Mouse (Mus musculus): ENCODE data around the gene Kif21a.

Kif21a gene

DNA sequence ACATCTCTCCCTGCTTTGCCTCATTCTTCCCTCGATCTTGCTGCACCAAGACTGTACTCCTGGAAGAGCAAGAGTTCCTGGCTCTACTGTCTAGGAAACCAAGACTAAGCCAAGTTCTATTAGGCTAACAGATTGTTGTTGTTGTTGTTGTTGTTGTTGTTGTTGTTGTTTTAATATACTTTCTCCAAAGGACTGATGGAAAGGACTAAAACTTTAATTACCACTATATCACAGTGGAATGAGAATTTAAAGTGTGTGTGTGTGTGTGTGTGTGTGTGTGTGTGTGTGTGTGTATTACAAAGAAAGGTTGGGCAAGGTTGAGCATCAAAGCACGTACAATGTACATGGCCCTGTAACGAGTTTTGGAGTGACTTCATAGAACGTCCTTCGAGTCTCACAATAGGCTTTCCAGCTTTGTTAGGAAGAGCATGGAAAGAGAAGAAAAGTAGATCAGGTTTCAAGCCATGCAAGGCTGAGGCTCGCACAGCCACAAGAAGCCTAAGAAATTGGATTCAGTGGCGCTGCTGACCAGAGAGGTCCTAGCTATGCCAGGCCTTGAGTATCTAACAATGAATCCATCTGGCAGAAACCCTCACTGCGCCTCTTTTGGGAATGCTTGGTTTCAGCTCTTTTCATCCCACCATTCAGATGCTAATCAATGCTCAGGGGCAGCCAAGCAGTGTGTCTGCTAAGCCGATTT is 31.4 kb downstream of the Kif21a start:
- DNase-seq (ENCODE audit: low spot score), result peak; percentile 34

DNA sequence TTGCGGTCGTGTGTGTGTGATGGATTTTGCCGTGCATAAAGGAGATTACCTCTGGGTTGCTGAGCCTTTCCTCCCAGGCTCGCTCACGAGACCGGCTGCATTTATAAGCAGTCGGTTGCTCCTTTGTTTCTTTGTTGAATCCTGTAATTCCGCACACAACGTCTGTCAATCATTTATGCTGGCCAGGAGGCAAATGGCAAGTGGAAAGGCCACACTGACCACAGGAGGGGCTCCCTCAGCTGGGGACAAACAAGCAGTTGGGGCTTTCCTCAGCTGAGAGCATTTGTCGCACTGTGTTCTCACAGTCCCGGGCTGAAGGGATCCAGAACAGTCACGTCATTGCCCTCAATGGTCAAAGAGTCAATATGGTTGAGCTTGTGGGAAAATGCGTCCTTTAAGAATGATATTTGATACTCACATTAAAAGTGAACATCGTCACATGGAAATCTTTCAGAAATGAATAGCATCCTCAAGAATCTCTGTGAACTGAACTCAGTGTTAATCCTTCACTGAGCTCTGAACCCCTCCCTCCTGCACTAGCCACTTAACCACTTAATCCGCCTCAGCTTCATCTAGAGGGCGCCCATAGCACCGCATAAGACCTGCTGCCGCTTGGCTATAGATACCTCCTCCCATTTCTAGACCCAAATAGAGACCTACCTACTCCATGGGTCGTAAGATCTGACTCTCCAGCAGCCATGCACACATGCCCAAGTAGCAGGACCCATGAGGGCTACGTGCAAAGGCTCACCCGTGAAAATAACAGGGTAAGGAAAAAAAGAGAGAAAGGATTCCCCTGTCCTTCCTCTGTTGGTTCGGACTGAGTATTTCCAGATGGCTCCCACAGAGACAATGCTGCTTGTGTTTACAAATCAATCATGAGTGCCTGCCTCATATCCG is 32.2 kb downstream of the Kif21a start:
- no peak for DNase-seq (ENCODE audit: low spot score)

DNA sequence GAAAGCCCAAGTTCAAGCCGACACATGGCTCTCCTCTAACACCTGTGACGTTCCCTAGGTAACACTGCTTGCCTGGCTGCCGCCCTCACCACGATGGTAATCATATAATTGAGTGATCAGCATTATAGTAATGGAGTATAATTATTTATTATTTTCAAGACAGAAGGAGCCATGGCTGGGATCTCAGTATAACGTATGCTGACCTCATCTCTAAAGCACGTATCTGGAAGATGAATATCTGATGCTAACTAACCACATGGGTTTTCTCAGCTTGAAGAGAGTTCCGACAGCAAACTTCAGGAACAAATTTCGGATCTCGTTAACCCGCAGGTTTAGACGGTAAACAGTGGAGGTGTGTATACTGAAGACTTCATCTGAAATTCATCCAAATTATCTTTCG is 33.4 kb downstream of the Kif21a start:
- DNase-seq (ENCODE audit: low spot score), result no peak

DNA sequence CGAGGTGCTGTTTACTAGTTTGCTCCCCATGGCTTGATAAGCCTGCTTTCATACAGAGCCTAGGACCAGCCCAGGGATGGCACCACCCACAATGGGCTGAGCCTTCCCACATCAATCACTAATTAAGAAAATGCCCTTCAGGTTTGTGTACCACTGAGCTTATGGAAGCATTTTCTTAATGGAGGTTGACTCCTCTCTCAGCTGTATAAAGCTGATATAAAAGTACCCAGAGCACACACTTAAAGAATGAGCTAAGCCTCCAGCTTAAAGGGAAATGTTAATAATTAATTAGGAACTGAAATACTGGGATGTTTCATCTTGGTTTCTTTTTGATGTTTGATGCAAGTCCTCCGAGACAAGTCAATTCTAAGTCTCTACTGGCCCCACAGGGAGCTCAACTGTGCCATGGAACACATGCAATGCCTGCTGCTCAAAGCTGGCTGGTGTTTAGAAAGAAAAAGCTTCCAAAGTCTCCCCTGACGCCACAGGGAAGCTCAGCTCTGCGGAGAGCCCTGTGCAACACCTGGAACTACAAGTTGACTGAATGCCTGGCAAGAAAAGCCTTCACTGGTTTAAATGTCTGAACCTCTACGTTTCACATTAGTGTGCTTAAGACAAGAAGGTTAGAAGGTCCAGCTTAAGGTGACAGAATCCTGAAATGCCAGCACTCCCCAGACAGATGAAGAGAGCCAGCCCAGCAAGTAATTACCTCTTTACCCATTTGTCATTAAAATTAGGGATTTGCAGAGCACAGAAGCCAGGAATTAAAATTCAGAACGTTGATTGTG is 36.8 kb downstream of the Kif21a start:
- no peak for DNase-seq (ENCODE audit: low spot score)

DNA sequence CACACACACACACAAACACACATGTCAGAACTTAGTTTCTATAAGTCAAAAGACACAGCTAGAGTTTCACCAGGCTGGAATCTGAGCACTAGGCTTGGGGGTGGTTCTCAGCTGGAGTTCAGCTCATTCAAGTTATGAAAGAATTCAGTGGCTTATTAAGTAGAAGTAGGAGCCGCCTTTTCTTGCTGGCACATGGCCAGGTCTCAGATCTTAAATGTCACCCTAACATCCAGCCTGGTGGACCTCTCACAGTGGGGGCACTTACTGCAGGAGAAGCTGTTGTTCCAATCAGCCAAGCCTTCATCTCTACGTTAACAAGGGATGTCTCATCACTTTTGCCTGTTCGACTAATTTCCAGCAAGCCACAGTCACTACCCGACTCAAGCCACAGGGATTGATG is 39.5 kb downstream of the Kif21a start:
- DNase-seq (ENCODE audit: low spot score), result no peak

DNA sequence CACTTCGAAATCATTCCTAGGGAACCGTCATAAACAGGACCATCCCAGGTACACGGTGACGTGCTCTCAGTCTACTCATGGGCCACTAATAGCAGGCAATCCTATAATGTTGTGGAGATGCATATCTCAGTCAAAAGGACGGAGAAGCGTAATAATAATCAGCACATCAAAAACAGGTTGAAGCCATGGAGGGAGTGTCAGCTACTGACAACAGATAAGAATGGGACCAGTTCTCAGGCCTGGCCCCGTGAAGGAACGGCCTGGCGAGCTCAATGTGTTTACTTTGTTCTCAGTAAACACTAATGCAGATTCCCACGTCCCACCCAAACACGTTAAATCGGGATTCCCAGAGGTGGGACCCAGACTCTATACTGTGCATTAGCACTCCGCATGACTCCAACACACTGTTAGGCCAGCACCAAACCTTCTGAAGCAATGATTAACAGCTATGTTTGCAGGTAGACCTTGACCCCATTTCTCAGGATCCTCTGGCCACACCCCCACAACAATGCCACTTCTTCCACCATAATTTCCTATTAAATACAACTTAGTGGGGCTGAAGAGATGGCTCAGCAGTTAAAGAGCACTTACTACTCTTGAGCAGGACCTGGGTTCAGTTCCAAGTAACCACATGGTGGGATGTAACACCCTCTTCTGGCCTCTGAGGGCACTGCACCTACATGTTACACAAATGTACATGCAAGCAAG is 42.5 kb downstream of the Kif21a start:
- DNase-seq (ENCODE audit: low spot score), result no peak

DNA sequence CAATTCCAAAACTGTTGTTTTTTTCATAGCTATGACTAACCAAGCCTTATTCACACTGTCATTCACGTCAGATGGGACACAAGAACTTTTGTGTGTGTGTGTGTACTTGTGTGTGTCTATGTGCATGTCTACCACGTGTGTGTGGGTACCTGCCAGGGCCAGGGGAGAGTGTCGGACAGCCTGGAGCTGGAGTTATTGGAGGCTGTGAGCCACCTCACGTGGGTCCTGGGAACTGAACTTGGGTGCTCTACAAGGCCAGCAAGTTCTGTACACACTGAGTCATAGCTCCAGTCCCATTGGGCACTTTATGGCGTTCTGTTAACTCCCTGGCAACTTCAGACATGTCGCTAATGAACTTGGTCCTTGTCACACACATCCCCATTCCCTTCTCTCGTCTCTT is 45.0 kb downstream of the Kif21a start:
- no peak for DNase-seq (ENCODE audit: low spot score)

DNA sequence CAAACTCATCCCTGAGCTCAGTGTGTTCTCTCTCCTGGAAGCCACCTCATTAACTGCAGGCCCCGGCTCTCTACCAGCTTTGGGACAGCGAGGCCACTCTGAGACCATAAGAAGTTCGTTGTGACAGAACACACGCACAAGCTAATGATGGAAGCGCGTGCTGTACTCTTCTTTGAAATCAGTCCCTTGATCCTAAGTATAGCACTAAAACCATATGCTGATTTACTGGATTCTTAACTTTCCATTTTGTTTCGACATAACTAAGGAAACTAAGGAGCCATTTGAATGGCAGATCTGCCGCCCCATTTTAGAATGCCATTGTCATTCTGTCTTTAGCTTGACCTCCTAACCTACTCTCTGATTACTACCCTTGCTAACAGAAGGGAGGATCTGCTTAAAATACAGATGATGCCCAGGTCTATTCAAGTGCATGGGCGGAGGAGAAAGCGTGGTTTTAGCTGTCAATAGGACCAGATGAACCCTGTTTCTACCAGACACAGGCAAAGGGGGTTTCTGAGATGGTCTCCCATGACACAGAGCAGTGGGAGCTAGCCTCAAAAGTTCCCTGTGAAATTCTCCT is 48.6 kb downstream of the Kif21a start:
- no peak for DNase-seq (ENCODE audit: low spot score)

DNA sequence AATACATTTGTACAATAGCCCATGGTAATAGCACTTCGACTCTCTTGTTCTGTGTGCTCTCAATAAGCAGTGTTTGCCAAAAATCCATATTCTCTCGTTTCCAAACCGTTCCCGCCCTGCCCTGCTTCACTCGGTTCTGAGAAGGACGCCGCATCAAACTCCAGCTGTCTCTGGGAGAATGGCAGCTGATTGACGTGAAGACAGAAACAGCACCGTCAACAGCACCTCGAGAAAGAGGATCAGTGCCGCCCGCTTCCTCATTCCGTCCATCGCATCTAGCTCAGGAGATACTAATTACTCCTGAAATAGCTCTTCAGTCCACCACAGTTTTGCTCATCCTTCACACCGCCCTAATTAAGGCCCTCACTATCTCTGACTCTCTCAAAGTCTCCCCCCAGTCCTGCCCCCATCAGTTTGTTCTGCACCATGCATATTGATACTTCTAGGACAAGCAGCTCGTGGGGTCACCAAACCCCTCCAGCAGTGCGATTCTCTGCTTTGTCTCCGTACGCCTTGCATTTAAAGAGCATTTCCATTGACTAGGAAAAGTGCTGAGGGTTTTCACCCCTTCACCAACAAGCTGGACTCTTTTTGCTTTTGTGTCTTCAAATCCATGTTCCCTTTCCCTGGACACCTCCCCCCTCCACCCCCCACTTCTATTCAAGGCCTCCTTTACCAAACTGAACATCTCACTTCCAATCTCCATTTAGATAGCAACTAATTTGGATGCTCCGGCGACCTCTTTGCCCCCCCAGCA is 49.3 kb downstream of the Kif21a start:
- DNase-seq (ENCODE audit: low spot score), result no peak

DNA sequence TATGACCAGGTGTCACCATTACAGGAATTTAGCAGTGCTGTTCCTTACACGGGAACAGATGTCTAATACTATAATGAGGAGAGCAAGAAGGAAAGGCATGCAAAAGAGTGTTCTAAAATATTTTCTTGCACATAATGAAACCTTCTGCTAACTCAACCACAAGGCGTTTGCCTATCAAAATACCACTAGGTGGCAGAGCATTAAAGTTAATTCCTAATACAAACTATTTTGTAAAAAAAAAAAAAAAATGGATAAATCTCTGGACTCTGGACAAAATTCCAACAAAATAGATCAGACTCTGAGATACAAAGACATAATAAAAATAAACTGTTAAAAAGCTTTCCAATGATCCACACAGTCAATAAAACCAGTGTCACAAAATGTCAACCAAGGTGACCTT is 56.9 kb downstream of the Kif21a start:
- no peak for DNase-seq (ENCODE audit: low spot score)

DNA sequence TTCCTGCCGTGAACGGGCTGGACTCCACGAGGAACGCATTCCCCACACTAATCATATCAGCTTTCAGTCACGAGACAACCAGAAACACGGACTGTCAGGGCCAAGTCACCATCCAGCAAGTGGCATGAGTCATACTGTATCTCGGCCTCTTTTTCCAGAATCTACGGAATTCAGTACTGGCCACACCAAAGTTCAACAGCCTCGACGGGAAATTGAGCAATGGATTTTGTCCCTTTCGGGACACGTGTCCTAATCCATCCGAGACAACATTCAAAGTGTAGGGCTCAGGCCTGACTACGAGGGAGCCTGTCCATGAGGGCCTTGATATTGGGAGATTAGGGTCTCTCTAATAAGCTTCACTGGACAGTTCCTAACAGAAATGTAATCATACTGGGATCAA is 57.4 kb downstream of the Kif21a start:
- DNase-seq (ENCODE audit: low spot score), result no peak

DNA sequence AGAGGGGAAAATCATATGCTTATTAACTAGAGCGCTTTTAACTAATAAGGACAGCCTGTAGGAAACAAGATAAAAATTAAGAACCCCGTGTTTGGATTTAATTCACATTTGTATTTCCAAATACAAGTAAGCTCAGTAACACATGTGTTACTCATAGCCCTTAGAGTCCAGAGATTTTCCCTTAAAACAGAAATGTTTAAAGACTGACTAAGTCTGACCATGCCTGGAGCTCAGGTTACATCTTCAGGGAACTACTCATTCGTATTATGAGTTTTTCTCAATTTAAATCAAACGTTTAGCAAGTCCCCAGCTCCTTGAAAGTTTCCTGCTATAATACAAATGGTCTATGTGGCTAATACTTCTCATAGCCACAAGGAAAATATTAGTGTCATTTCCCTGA is 57.9 kb downstream of the Kif21a start:
- no peak for DNase-seq (ENCODE audit: low spot score)

DNA sequence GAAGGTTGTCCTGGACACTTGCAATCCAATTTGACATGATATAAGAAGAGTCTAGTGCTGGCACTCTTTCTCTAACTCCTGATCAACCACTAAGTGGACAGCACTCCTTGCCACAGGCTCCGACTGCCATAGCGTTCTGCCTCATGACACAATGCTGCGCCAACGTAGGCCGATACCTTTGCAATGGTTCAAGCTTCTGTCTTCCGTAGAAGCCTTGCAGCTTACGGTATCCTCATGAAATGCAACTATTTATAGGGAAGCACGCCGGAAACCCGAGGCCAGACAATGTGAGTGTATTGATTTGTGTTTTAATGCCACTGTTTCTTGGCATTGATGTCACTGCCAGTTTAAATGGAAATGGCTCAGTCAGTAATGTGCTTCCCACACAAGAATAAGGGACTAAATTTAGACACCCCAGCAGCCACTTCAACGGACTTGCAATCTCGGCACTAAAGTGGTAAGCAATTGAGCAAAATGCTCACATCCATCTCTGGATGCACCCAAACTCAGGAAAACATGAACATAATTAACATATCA is 62.0 kb downstream of the Kif21a start:
- DNase-seq (ENCODE audit: low spot score), result no peak

DNA sequence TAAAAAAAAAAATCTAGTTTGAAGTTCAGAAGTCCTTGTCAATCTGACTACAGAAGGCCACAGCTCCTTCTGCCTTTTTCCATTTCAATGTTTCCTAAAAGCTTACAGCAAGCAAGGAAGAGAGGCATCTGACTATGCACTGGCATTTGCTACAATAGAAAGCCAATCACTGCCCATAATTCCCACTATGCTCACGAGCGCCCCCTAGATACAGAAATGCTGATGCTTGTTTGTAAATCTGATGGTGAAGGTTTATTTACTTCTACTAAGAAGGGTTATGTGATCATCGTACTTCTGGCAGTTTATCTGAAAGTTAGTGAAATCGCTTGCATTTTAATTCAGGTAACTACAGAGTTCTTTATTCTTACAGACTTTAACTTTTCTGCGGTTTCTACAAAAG is 73.8 kb downstream of the Kif21a start:
- DNase-seq (ENCODE audit: low spot score), result no peak

DNA sequence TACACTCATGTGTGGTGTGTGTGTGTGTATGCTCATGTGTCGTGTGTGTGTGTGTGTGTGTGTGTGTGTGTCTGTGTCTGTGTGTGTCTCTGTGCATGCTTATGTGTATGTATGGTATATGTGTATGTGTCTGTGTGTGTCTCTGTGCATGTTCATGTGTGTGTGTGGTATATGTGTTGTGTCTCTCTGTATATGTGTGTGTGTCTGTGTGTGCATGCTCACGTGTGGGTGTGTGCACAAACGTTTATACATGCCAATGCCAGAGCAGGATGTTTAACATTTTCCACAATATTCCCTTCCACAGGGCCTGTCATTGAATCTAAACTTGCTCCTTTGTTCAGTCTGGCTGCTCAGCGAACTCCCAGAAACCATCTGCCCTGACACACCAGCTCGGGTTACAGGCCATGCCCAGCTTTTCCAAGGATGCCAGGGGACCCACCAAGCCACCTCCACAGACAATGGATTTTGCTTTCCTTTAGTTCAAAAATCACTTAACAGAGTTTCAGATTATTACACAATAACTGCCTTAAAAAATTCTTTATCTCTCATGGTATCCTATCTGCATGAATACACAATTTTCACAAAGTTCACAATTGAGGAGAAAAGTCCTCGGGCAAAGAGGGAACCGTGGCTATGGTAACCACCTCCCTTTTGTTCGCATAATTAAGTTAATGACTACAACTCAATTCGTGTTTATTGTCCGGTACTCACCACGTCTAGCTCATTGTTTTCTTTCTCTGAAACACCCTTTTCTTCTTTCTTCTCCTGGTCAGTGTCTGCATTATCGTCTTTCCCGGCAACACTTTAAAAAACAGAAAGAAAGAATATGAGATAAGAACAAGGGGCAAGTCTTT is 77.6 kb downstream of the Kif21a start:
- no peak for DNase-seq (ENCODE audit: low spot score)

DNA sequence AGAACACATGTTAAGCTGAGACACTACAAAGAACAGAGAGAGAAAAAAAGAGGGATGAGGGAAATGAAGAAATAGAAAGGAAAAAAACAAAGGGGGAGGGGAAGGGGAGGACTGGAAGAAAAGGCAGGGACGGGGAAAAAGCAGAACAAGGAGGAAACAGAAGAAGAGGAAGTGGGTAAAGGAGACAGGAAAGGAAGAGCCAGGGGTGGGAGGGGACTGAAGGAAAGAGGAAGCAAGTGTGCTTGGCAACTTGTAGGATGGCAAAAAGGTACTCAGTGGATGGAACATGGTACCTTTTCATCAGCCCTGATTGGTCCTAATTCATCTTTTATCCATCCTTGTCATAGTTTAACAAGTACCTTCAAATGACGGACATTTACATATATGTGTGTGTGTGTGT is 86.4 kb downstream of the Kif21a start:
- DNase-seq (ENCODE audit: low spot score), result no peak

DNA sequence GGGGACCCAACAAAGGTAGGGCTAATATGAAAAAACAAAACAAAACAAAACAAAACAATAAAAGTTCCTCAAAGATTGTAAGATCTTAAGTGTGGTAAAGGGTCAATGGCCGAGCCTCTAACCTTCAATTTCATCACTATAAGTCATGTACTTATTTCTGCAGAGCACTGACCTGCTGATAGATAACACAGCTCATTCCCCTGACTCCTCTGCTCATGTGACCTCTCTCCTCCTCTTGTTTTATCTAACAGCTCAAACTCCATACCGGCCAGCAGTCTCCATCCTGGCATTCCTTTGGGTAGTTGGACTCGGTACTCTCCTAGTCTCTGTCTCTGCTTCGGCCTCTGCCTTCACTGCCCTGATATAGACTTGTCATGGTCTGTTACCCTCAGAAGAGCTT is 87.2 kb downstream of the Kif21a start:
- no peak for DNase-seq (ENCODE audit: low spot score)

DNA sequence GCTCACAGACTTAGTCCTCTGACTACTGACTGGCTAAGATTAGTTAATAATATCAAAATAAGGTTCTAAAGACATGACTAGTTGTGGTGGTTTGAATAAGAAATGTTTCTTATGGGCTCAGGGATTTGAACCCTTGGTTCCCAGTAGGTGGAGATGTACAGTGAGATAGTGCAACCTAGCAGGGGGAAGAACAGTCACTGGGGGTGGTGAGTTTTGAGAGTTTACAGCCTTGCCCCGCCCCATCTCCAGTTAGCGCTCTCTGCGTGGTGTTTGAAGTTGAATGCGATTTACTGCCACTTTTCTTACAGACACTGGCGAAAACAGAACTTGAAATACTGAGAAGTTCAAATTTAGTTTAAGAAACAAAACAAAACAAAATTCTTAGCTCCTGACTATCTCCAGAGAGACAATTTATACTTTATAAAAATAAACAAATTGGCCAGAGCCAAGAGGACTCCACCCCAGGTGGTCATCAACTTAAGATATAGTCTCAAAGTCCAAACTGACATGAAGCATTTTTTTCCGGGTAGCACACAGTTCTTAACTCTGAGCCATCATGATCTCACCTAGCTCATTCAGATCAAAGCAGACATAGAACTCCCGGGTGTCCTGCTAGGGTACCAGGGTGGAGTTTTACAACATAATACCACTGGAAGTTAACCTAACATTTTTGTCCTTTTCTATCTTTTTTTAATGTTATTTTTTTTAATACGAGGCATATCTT is 88.8 kb downstream of the Kif21a start:
- DNase-seq (ENCODE audit: low spot score), result no peak

DNA sequence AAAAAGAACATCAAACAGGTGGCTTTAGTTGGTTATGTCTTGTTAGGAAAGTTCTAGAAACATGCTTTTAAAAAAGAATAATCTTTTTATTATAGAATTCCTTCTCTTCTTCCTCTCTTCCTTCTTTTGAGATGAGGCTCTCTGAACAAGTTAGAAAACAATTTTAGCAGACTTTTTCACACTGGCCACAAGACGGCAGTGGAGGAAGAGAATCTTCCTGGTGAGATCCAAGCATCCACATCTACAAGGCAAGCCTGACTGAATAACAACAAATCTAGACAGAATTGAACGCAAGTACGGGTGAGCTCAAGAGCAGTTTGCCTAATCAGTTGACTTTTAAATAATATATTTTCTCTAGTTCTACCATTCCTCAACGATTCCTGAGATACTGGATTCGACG is 98.4 kb downstream of the Kif21a start:
- no peak for DNase-seq (ENCODE audit: low spot score)
